Mouse (Mus musculus) hindbrain, embryonic 15.5 days (tissue): Measurements from ENCODE around the gene Rnf39. TPM values are rescaled to one million over a fixed set of nuclear protein-coding genes. Genes with fewer than 3 reads are reported as not detected.

Experiments used
- ATAC-seq: fragments of 200-750 bp; cut with Nextera tagmentation; 2 replicates; pipeline ENCODE4 v1.8.0; 2017; ENCODE audit warnings: low read depth, moderate number of reproducible peaks, moderate TSS enrichment; ENCODE audit not compliant: low FRiP score
- H3K27ac ChIP-seq: fragments of 300-500 bp; sonication (generic); replicated peaks from 2 replicates; pipeline ENCODE4 v1.5.1; 2015; ENCODE audit warnings: mild to moderate bottlenecking, inconsistent platforms
- H3K27me3 ChIP-seq: fragments of 300-500 bp; sonication (generic); 2 replicates; pipeline ENCODE4 v1.6.1; 2015; ENCODE audit warnings: control low read depth, inconsistent platforms
- H3K36me3 ChIP-seq: fragments of 300-500 bp; sonication (generic); 2 replicates; pipeline ENCODE4 v1.6.1; 2015; ENCODE audit warnings: control low read depth, inconsistent platforms
- H3K4me1 ChIP-seq: fragments of 300-500 bp; sonication (generic); replicated peaks from 2 replicates; pipeline ENCODE4 v1.6.1; 2015; ENCODE audit warnings: control low read depth, inconsistent platforms
- H3K4me2 ChIP-seq: fragments of 300-500 bp; sonication (generic); 2 replicates; pipeline ENCODE4 v1.6.1; 2015; ENCODE audit warnings: moderate library complexity, mild to moderate bottlenecking, inconsistent platforms
- H3K4me3 ChIP-seq: fragments of 300-500 bp; sonication (generic); 2 replicates; pipeline ENCODE4 v1.5.1; 2015; ENCODE audit warnings: mild to moderate bottlenecking, inconsistent platforms
- H3K9ac ChIP-seq: fragments of 300-500 bp; sonication (generic); 2 replicates; pipeline ENCODE4 v1.6.1; 2015; ENCODE audit warnings: inconsistent platforms
- H3K9me3 ChIP-seq: fragments of 300-500 bp; sonication (generic); 2 replicates; pipeline ENCODE4 v1.6.1; 2016; ENCODE audit warnings: control low read depth, inconsistent platforms
- WGBS: fragments of 180-500 bp; shearing (Covaris S2); methylation state at CpG from one replicate; pipeline ENCODE4 v1.1.7; 2015; 5-methylcytosine and 5-hydroxymethylcytosine counted together
- polyA plus RNA-seq: library from polyadenylated mRNA; unstranded; fragments of >200 nt; fragmentation: Nextera tagmentation; extraction: Ambion mirVana; gene quantifications from 2 replicates; pipeline ENCODE4 v1.2.1, GENCODE M21; 2015

Rnf39 gene
- polyA plus RNA-seq, 1 experiment from 2014 or later = 1.5 TPM

DNA sequence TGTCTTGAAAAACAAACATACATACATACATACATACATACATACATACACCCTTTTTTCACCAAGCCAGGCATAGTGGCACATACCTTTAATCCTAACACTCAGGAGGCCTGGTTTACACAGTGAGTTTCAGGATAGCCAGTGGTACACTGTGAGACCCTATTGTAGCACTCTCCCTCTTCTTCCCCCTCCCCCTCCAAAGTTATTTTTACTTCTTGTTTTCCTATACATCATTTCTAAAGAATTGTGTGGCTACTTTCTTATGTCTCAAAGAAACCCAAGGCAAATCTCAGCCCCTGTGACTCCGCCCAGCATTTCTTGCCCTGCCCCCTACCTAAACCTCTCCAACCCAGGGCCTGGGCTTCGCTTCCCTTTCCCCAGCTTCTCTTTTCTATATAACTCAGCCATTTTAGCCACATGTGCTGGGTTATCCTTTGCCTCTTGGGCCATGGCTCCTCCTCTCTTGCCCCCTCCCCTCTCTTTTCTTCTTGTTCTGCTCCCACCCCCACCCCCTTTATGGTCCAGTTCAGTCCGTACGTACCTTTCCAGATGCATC lies 51.1 kb downstream of the Rnf39 start:
- no peaks in the 10 kb centered on the region for H3K9me3 ChIP-seq
- H3K36me3 ChIP-seq = no peaks in the 10 kb centered on the region
- no peaks in the 10 kb centered on the region for H3K4me1 ChIP-seq
- ATAC-seq = no peak
- whole genome bisulfite sequencing = 89% methylated on average over 4 of the region's 4 CpGs
- H3K4me2 ChIP-seq = no peak overlapping the region
- peaks cover 7% of the 10 kb centered on the region for H3K27me3 ChIP-seq
- H3K4me3 ChIP-seq = no peak overlapping the region
- no peak overlapping the region for H3K27ac ChIP-seq
- H3K9ac ChIP-seq = no peak overlapping the region

DNA sequence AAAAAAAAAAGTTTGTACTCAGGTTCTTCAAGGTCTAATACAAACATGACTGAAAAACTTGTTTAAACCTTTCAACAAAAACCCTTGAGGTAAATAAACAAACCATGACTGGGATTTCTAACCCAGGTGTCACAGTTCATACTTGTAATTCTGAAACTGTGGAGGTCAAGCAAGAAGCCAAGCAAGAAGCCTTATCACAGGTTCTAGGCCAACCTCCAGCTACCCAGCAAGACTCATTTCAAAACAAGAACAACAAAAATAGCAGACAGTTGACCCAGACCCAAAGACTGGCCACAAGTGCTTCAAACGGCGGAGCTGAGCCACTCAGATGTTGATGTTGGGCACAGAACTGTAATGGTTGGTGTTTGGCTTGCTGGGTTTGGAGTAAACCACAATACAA lies 51.8 kb downstream of the Rnf39 start:
- Histone ChIP-seq H3K36me3 (no peaks in the 10 kb centered on the region), H3K9me3 (no peaks in the 10 kb centered on the region), H3K9ac (no peak overlapping the region), H3K4me1 (no peaks in the 10 kb centered on the region), H3K27ac (no peak overlapping the region), H3K4me2 (no peak overlapping the region), H3K27me3 (peaks cover under 1% of the 10 kb centered on the region), H3K4me3 (no peak overlapping the region)
- ATAC-seq = no peak
- WGBS = 93% methylated on average over 2 of the region's 2 CpGs

DNA sequence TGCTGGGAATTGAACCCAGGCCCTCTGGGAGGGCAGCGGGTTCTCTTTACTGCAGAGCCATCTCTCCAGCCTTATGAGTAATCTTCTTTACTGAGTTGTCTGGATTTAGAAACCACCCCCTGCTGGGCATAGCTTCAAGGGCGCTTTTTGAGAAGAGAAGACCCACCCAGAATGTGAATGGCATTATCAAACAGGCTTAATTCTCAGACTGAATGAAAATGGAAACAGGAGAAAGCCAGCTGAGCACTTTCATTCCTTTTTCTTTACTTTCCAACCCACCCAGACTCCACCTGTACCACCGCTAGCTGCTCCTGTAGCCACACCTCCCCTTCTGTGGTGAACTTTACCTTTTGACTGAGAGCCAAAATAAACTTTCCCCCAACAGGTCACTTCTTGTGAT lies 52.7 kb downstream of the Rnf39 start:
- H3K27ac ChIP-seq = no peak overlapping the region
- no peaks in the 10 kb centered on the region for H3K36me3 ChIP-seq
- WGBS = 55% methylated on average over 3 of the region's 3 CpGs
- no peak overlapping the region for H3K9ac ChIP-seq
- ATAC-seq = no peak
- no peak overlapping the region for H3K4me2 ChIP-seq
- H3K9me3 ChIP-seq = no peaks in the 10 kb centered on the region
- H3K4me1 ChIP-seq = no peaks in the 10 kb centered on the region
- no peak overlapping the region for H3K4me3 ChIP-seq
- no peaks in the 10 kb centered on the region for H3K27me3 ChIP-seq

DNA sequence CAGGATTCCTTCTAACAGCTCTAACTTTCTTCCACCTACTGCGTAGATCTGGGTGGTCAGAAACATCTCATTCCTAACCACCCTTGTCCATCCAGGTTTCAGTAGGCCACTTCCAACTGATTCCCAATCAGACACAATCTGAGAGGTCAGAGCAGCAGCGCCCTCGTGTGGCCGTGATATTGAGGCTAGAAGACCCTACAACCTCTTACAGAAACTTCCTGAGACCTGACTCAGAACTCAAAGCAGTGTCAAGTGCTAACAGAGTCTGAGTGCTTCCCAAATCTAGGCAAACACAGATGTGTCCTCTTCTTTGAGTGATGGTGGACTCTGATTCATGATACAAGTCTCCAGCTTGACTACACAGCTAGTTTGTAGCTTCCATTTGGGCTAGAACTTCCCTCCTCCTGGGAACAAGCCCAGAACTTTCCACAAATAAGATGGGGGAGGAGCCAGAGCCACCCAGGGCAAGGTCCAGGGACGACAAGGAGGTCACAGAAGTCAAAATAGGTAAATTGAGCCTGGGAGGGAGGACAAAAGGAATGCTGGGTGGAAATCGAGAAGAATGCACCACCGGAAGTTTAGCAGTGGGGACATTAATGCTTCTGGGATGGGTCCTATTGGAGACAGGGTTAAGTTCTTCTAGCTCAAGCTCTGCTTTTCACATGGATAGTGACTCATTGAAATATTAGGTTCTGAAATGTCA lies 54.5 kb downstream of the Rnf39 start:
- H3K4me3 ChIP-seq = no peak overlapping the region
- 29% methylated on average over 7 of the region's 7 CpGs for WGBS

More for the DNA sequence above, 54.5 kb downstream of the Rnf39 start:
- H3K27ac ChIP-seq = no peak overlapping the region
- no peaks in the 10 kb centered on the region for H3K27me3 ChIP-seq
- no peaks in the 10 kb centered on the region for H3K4me1 ChIP-seq
- no peak overlapping the region for H3K9ac ChIP-seq
- no peak for ATAC-seq
- no peaks in the 10 kb centered on the region for H3K36me3 ChIP-seq
- H3K9me3 ChIP-seq = no peaks in the 10 kb centered on the region
- no peak overlapping the region for H3K4me2 ChIP-seq

Other genes starting within 250 kb of the Rnf39 start
- gene H2-M10.5, start 170.0 kb upstream of the Rnf39 start, polyA plus RNA-seq = not detected in 2 replicates
- not detected in 2 replicates for gene H2-M10.6, start 130.7 kb upstream of the Rnf39 start, polyA plus RNA-seq
- 49.9 and 50.8 TPM in 2 replicates for gene Trim26, start 105.8 kb upstream of the Rnf39 start, polyA plus RNA-seq
- gene Trim15, start 75.7 kb upstream of the Rnf39 start, polyA plus RNA-seq = 0.64 and 0.83 TPM in 2 replicates
- gene Trim10, start 73.3 kb upstream of the Rnf39 start, polyA plus RNA-seq = 1.4 and 1.7 TPM in 2 replicates
- gene Trim40, start 52.8 kb upstream of the Rnf39 start, polyA plus RNA-seq = 0.06 and 0.14 TPM in 2 replicates
- gene Trim31, start 44.8 kb upstream of the Rnf39 start, polyA plus RNA-seq = not detected in 2 replicates
- 154 and 168 TPM in 2 replicates for gene Ppp1r11, start 8.8 kb downstream of the Rnf39 start, polyA plus RNA-seq
- gene Znrd1, start 15.6 kb downstream of the Rnf39 start, polyA plus RNA-seq = 55.2 and 55.6 TPM in 2 replicates
- gene Znrd1as, start 15.7 kb downstream of the Rnf39 start, polyA plus RNA-seq = 5.4 and 5.8 TPM in 2 replicates
- gene 2410137M14Rik, start 38.3 kb downstream of the Rnf39 start, polyA plus RNA-seq = 0.30 and 0.38 TPM in 2 replicates
- gene H2-M5, start 46.6 kb downstream of the Rnf39 start, polyA plus RNA-seq = 2.5 and 3.1 TPM in 2 replicates
- 222 and 250 TPM in 2 replicates for gene Zfp57, start 58.2 kb downstream of the Rnf39 start, polyA plus RNA-seq
- 2.3 TPM in 2 replicates for gene Mog, start 80.5 kb downstream of the Rnf39 start, polyA plus RNA-seq
- 85.2 and 86.0 TPM in 2 replicates for gene Gabbr1, start 103.0 kb downstream of the Rnf39 start, polyA plus RNA-seq
- gene Olfr90, start 145.6 kb downstream of the Rnf39 start, polyA plus RNA-seq = 0.08 TPM in 1 of 2 replicates, not detected in the other
- gene Olfr91, start 155.4 kb downstream of the Rnf39 start, polyA plus RNA-seq = not detected in 2 replicates
- not detected in 2 replicates for gene Olfr92, start 177.2 kb downstream of the Rnf39 start, polyA plus RNA-seq
- gene Olfr93, start 218.6 kb downstream of the Rnf39 start, polyA plus RNA-seq = not detected in 2 replicates